Mouse (Mus musculus): ENCODE data around the gene Rap1gds1. TPM values are rescaled to one million over a fixed set of nuclear protein-coding genes. Genes with fewer than 3 reads are reported as not detected.

Gene Rap1gds1
- total and polyA plus RNA-seq, 3 experiments = 14.6 to 26.2 (median 24.2) TPM

DNA sequence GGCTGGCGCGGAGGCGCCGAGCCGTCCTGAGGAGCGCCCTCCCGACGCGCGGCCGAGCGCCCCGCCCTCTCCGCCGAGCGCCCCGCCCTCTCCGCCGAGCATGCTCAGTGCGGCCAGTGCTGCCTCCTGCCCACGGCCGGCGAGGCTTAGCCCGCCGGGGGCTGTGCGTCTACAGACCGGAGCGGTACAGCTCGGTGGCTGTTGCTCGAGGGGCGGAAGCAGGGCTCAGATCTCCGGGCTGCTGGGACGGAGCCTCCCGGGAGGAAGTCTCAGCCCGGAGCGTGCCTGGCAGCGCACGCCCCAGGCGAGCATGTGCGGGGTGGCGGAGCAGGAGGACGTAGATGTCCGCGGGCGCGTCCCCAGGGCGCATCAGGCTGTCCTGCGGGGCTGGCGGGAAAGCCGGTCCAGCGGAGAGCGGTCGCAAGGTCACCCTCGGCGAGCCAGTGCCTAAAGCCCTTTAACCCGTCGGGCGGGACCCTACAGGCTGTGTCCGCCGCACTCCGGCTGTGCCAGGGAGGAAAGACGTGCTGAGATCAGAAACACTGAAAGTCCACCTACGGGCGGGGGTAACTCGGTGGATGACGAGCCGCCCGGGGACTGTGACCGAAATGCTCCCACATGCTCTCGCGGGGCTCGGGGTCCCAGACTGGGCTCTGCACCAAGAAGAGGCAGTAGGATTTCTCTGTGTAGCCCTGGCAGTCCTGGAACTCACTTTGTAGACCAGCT, 495 bp upstream of the Rap1gds1 start:
- Histone ChIP-seq H3K36me3 (ENCODE audit: control insufficient read depth, insufficient read depth, low read length) (no peaks in the 10 kb centered on the region; the same call in 1 of the 2 replicates), H3K27ac (peak overlapping the region; percentile 79), H3K9ac (ENCODE audit: low read depth, low read length) (peak overlapping the region; percentile 75), H3K27me3 (ENCODE audit: control insufficient read depth, insufficient read depth, low read length) (no peaks in the 10 kb centered on the region), H3K4me1 (ENCODE audit: control insufficient read depth, insufficient read depth, low read length) (no peaks in the 10 kb centered on the region; the same call in 1 of the 2 replicates), H3K79me2 (replicated peaks; ENCODE audit: control insufficient read depth, insufficient read depth, low read length) (no peaks in the 10 kb centered on the region), H3K4me3 (peak overlapping the region; percentile 75)
- WGBS = 1% methylated on average over 55 of the region's 72 CpGs
- DNase-seq = peak; percentile 95 to 96
- peak; percentile 75 for TF ChIP-seq POLR2A (IDR thresholded peaks at IDR 0.05; ENCODE audit: insufficient read depth, low read depth, low read length)
- no peak for TF ChIP-seq CTCF (IDR thresholded peaks at IDR 0.05)
- intact Hi-C loops (cut with DNase I) = loop anchor here (2.0 to 10.0 kb wide), 3 partner anchors 331 to 1211 kb away; partner anchors contain the start of genes Dnajb14, H2afz, Metap1 and Tspan5

- H3K4me3 ChIP-seq = peak overlapping the region; percentile 99
- H3K27ac ChIP-seq = peak overlapping the region; percentile 94
- DNase-seq = no peak
- H3K9ac ChIP-seq (ENCODE audit: low read depth, low read length) = peak overlapping the region; percentile 99
- peaks cover 2% of the 10 kb centered on the region for H3K4me1 ChIP-seq (ENCODE audit: control insufficient read depth, insufficient read depth, low read length)
- no peaks in the 10 kb centered on the region; the same call in 1 of the 2 replicates for H3K36me3 ChIP-seq (ENCODE audit: control insufficient read depth, insufficient read depth, low read length)
- intact Hi-C loops (cut with DNase I) = loop anchor here (5.0 to 10.0 kb wide), 3 partner anchors 82 to 1209 kb away; partner anchors contain the start of genes Dnajb14, H2afz and Tspan5
- H3K27me3 ChIP-seq (ENCODE audit: control insufficient read depth, insufficient read depth, low read length) = no peaks in the 10 kb centered on the region
- 11% methylated on average over 12 of the region's 12 CpGs for WGBS
- no peaks in the 10 kb centered on the region for H3K79me2 ChIP-seq (replicated peaks; ENCODE audit: control insufficient read depth, insufficient read depth, low read length)
- TF ChIP-seq EP300 (IDR thresholded peaks at IDR 0.05; ENCODE audit: insufficient read depth, low read depth, low read length) = no peak
- TF ChIP-seq CTCF (IDR thresholded peaks at IDR 0.05) = no peak
- TF ChIP-seq POLR2A (IDR thresholded peaks at IDR 0.05; ENCODE audit: insufficient read depth, low read depth, low read length) = no peak
These were observed 1.1 kb downstream of the Rap1gds1 start for GRCm38 (mm10) chr3:139073801-139074483.

- Histone ChIP-seq H3K27ac (no peak overlapping the region), H3K36me3 (ENCODE audit: control insufficient read depth, insufficient read depth, low read length) (no peaks in the 10 kb centered on the region; the same call in 1 of the 2 replicates), H3K9ac (ENCODE audit: low read depth, low read length) (no peak overlapping the region), H3K4me1 (ENCODE audit: control insufficient read depth, insufficient read depth, low read length) (peaks cover 2% of the 10 kb centered on the region; the same call in 1 of the 2 replicates), H3K79me2 (replicated peaks; ENCODE audit: control insufficient read depth, insufficient read depth, low read length) (0 out of 2 replicates have a peak, but pooled peaks cover 1% of the 10 kb centered on the region), H3K27me3 (ENCODE audit: control insufficient read depth, insufficient read depth, low read length) (no peaks in the 10 kb centered on the region), H3K4me3 (no peak overlapping the region)
- WGBS = 70% methylated on average over 4 of the region's 4 CpGs
- no peak for DNase-seq
- intact Hi-C loops (cut with DNase I) = no loop called here
- TF ChIP-seq POLR2A (IDR thresholded peaks at IDR 0.05; ENCODE audit: insufficient read depth, low read depth, low read length) = no peak
- no peak for TF ChIP-seq EP300 (IDR thresholded peaks at IDR 0.05; ENCODE audit: insufficient read depth, low read depth, low read length)
- TF ChIP-seq CTCF (IDR thresholded peaks at IDR 0.05) = no peak
These were observed 5.5 kb downstream of the Rap1gds1 start for GRCm38 (mm10) chr3:139069539-139069938.

- no peak for DNase-seq
- H3K9ac ChIP-seq (ENCODE audit: low read depth, low read length) = no peak overlapping the region
- H3K27me3 ChIP-seq (ENCODE audit: control insufficient read depth, insufficient read depth, low read length) = no peaks in the 10 kb centered on the region
- peaks cover 6% of the 10 kb centered on the region; the same call in 1 of the 2 replicates for H3K79me2 ChIP-seq (replicated peaks; ENCODE audit: control insufficient read depth, insufficient read depth, low read length)
- no peak overlapping the region for H3K4me3 ChIP-seq
- WGBS = 74% methylated on average over 9 of the region's 9 CpGs
- H3K4me1 ChIP-seq (ENCODE audit: control insufficient read depth, insufficient read depth, low read length) = no peaks in the 10 kb centered on the region
- H3K27ac ChIP-seq = no peak overlapping the region
- no peaks in the 10 kb centered on the region for H3K36me3 ChIP-seq (ENCODE audit: control insufficient read depth, insufficient read depth, low read length)
- no peak for TF ChIP-seq EP300 (IDR thresholded peaks at IDR 0.05; ENCODE audit: insufficient read depth, low read depth, low read length)
- TF ChIP-seq CTCF (IDR thresholded peaks at IDR 0.05) = no peak
- intact Hi-C loops (cut with DNase I) = no loop called here
These were observed 10.9 kb downstream of the Rap1gds1 start for GRCm38 (mm10) chr3:139064076-139064475.

- 78% methylated on average over 3 of the region's 3 CpGs for WGBS
- intact Hi-C loops (cut with DNase I) = no loop called here
- TF ChIP-seq EP300 (IDR thresholded peaks at IDR 0.05; ENCODE audit: insufficient read depth, low read depth, low read length) (no peak), CTCF (IDR thresholded peaks at IDR 0.05) (no peak), POLR2A (IDR thresholded peaks at IDR 0.05; ENCODE audit: insufficient read depth, low read depth, low read length) (no peak)
- Histone ChIP-seq H3K36me3 (ENCODE audit: control insufficient read depth, insufficient read depth, low read length) (no peaks in the 10 kb centered on the region), H3K79me2 (replicated peaks; ENCODE audit: control insufficient read depth, insufficient read depth, low read length) (peaks cover 6% of the 10 kb centered on the region; the same call in 1 of the 2 replicates), H3K27ac (no peak overlapping the region), H3K27me3 (ENCODE audit: control insufficient read depth, insufficient read depth, low read length) (no peaks in the 10 kb centered on the region), H3K4me3 (no peak overlapping the region), H3K4me1 (ENCODE audit: control insufficient read depth, insufficient read depth, low read length) (0 out of 2 replicates have a peak, but pooled peaks cover 1% of the 10 kb centered on the region), H3K9ac (ENCODE audit: low read depth, low read length) (no peak overlapping the region)
- DNase-seq = no peak
These were observed 12.9 kb downstream of the Rap1gds1 start for GRCm38 (mm10) chr3:139062088-139062487.
